Mouse (Mus musculus): ENCODE measurements around the gene Btnl6.
"Not testable (repeated sequence)": the region's sequence is repeated elsewhere in the genome, so short reads cannot be mapped to it uniquely, and the experiment has no call there.

- TF ChIP-seq POLR2A (IDR thresholded peaks at IDR 0.05; ENCODE audit: insufficient read length, low read depth); MYOD1 (IDR thresholded peaks at IDR 0.05; ENCODE audit: control insufficient read depth in 1 of 3, insufficient read length in 2 of 3, low read depth in 2 of 3); TCF12 (IDR thresholded peaks at IDR 0.05; ENCODE audit: insufficient read depth, poor library complexity, severe bottlenecking); E2F4 (IDR thresholded peaks at IDR 0.05; ENCODE audit: insufficient read depth); CEBPB (IDR thresholded peaks at IDR 0.05; ENCODE audit: insufficient read depth, poor library complexity, severe bottlenecking); REST (IDR thresholded peaks at IDR 0.05; ENCODE audit: insufficient read depth, insufficient read length); POLR2AphosphoS2 (IDR thresholded peaks at IDR 0.05; ENCODE audit: insufficient read length, low read depth); MYOG (IDR thresholded peaks at IDR 0.05; ENCODE audit: control insufficient read depth in 1 of 3, insufficient read depth in 1 of 3, insufficient read length in 2 of 3, low read depth in 2 of 3); MAX (IDR thresholded peaks at IDR 0.05; ENCODE audit: low read depth): not testable (repeated sequence)
Measured at GRCm38 (mm10) chr17:34465906-34466305, 51.2 kb downstream of the Btnl6 start.
